Mouse (Mus musculus): Measurements from ENCODE around the gene Cetn3. TPM values are rescaled to one million over a fixed set of nuclear protein-coding genes. Genes with fewer than 3 reads are reported as not detected.

Gene Cetn3
- polyA plus RNA-seq, 1 experiment from 2014 or later, result 244 TPM

DNA sequence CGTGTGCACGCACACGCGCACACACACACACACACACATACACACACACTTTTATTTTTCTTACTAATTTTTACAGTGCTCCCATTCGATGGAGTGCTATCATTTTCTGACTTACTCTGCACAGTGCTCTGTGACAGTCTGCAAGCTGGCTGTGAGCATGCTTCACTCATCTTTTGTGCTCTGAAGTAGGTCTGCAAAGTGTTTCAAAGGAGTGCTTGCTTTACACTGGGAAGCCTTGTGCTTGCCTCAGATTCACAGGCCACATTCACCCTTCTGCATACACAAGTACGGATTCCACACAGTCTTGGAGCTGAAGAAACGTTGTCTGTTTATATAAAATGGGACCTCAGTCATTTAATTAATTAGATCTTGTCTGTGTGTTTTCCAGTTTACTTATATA is 49.0 kb downstream of the Cetn3 start:
- Histone ChIP-seq H3K4me2 (no peak overlapping the region), H3K27ac (no peak overlapping the region), H3K9me3 (no peaks in the 10 kb centered on the region), H3K36me3 (no peaks in the 10 kb centered on the region), H3K27me3 (no peaks in the 10 kb centered on the region), H3K4me1 (replicated peaks) (peaks cover 6% of the 10 kb centered on the region), H3K4me3 (no peak overlapping the region), H3K9ac (no peak overlapping the region)
- ATAC-seq (ENCODE audit: low FRiP score), result no peak
- 84% methylated on average over 7 of the region's 7 CpGs for WGBS

DNA sequence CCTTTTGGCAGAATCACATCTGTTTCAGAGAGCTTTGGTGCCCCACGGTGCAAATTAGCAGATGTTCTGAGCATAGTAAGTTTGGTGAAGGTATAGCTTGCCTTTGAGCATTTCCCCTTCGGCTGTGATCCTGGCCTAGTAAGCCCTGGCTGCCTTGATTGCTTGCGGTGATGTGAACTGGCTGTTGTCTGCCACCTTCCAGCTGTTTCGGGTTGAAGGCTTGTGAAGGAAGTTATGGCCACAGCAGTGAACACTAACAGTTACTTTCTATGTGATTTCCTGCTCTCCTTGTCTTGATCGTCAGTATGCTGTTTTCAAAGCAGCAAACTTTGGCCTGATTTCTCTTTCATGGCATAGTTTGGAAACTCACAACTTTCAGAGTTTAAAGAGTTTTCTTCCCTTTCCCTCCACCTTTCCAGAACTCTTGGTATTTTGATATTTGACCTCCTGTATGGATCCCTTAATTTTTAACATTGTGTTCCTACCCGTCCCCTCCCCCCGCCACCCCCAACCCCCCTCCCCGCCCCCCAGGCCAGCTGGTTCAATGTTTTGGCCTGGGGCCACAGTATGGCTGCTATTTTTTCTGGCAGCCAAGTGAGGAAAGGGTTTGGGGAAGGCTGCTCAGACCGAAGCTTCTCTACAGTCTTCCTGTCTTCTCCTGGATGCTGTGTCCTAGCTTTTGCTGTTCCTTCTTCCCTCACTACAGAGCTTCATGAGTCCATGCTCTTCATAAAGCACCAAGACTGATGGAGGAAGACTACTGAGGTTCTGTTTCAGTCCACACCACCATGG is 53.7 kb downstream of the Cetn3 start:
- Histone ChIP-seq H3K4me2 (no peak overlapping the region), H3K36me3 (no peaks in the 10 kb centered on the region), H3K9me3 (no peaks in the 10 kb centered on the region), H3K4me3 (no peak overlapping the region), H3K27me3 (no peaks in the 10 kb centered on the region), H3K27ac (no peak overlapping the region), H3K4me1 (replicated peaks) (no peaks in the 10 kb centered on the region), H3K9ac (no peak overlapping the region)
- ATAC-seq (ENCODE audit: low FRiP score), result no peak
- 85% methylated on average over 9 of the region's 9 CpGs for WGBS

DNA sequence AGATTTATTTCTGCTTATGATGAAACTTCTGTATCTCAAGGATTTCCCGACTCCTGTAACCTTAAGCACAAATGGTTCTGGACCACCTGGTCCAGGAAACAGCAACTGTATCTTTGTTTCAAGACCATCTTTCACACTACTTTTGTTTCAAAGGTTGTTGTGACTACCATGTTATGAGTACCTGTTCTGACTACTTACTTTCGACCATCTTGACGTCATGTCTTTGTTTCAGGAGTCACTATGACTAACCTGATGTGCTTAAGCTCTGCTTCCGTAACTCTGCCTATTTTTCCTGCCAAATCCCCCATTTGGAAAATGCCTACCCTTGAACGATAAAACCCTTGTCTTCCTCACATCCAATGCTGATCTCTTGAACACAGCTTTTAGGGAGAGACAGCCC is 55.1 kb downstream of the Cetn3 start:
- Histone ChIP-seq H3K9ac (no peak overlapping the region), H3K4me2 (no peak overlapping the region), H3K27me3 (no peaks in the 10 kb centered on the region), H3K36me3 (no peaks in the 10 kb centered on the region), H3K4me1 (replicated peaks) (no peaks in the 10 kb centered on the region), H3K4me3 (no peak overlapping the region), H3K9me3 (no peaks in the 10 kb centered on the region), H3K27ac (no peak overlapping the region)
- WGBS, result 92% methylated on average over 5 of the region's 5 CpGs
- ATAC-seq (ENCODE audit: low FRiP score), result no peak

DNA sequence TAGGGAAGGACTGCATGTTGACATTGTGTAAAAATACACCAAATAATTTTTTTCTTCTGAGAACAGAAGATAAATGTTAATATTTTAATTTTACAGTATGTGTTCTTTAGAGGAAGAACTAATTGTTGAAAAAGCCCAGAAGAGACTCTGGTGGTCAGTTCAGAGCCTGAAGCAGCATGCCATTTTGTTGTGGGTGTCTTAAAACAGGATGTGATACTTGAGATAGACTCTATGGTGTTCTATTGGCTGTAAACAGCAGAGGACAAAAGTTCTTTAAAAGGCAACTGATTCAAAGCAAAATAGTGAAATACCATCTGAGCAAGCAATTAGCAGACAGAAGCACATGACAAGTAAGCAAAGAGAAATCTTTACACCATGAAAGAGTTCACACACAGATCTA is 56.1 kb downstream of the Cetn3 start:
- Histone ChIP-seq H3K36me3 (no peaks in the 10 kb centered on the region), H3K4me1 (replicated peaks) (no peaks in the 10 kb centered on the region), H3K9me3 (no peaks in the 10 kb centered on the region), H3K4me2 (no peak overlapping the region), H3K27ac (no peak overlapping the region), H3K9ac (no peak overlapping the region), H3K27me3 (no peaks in the 10 kb centered on the region), H3K4me3 (no peak overlapping the region)
- no peak for ATAC-seq (ENCODE audit: low FRiP score)

DNA sequence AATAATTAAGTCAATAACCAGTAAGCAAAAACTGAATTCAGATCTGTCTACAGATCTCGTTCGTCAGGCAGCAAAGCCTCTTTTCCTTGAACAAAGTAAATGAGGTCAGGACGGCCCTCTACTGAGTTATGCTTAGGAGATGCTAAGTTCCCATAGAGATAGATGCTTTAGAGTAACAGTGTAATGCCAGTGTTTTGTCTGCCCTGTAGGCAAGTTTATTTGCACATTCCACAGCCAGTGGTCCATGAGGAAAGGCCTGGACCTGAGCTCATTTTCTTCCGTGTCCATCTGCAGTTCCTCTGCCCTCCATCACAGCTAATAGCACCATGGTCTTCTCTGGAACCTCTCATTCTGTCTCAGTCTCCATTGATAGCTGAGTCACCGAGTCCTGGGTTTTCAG is 57.4 kb downstream of the Cetn3 start:
- H3K27ac ChIP-seq, result no peak overlapping the region
- no peaks in the 10 kb centered on the region for H3K36me3 ChIP-seq
- no peaks in the 10 kb centered on the region for H3K27me3 ChIP-seq
- 72% methylated on average over 5 of the region's 5 CpGs for WGBS
- no peaks in the 10 kb centered on the region for H3K4me1 ChIP-seq (replicated peaks)
- no peak for ATAC-seq (ENCODE audit: low FRiP score)
- H3K4me3 ChIP-seq, result no peak overlapping the region
- no peak overlapping the region for H3K4me2 ChIP-seq
- no peak overlapping the region for H3K9ac ChIP-seq
- H3K9me3 ChIP-seq, result no peaks in the 10 kb centered on the region

DNA sequence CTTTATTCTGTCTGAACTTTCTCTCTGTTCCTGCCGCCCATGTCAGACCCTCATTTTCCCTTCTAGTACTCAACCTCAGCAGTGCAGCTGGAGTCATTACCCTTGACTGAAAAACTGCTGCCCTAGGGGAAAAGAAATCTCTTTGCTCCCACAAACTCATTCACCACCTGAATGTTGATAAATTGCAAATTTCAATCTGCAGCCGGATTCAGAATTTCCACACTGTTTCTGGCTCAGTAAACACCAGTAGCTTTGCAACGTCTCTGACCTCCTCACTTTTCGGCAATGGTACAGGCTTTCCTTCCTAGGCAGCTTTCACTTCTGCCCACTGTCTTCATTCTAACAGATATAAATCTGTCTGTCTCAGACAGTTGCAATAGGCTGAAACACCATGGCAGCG is 57.8 kb downstream of the Cetn3 start:
- no peaks in the 10 kb centered on the region for H3K36me3 ChIP-seq
- 67% methylated on average over 5 of the region's 5 CpGs for WGBS
- H3K4me3 ChIP-seq, result no peak overlapping the region
- no peak overlapping the region for H3K4me2 ChIP-seq
- no peak overlapping the region for H3K27ac ChIP-seq
- H3K27me3 ChIP-seq, result no peaks in the 10 kb centered on the region
- no peak overlapping the region for H3K9ac ChIP-seq
- ATAC-seq (ENCODE audit: low FRiP score), result no peak
- H3K9me3 ChIP-seq, result no peaks in the 10 kb centered on the region
- H3K4me1 ChIP-seq (replicated peaks), result no peaks in the 10 kb centered on the region

DNA sequence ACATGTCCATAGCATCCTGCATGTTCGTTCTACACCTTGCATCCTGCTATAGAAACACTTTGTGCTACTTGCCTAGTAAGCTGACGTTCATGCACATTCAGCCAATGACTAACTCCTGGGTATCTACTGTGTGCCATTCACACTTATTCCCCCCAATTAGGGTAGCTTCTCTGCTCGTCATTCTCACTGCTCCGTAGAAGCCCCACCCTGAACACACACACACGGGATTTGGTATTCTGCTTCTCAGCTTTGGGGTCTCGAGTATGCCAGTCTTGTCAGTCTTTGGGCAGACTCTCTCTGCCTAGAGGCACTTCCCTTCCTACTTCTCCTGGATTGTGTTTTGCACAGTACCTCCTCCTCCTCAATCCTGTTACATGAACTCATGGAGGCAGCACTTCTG is 59.4 kb downstream of the Cetn3 start:
- no peak overlapping the region for H3K4me3 ChIP-seq
- no peaks in the 10 kb centered on the region for H3K36me3 ChIP-seq
- H3K9ac ChIP-seq, result no peak overlapping the region
- no peak overlapping the region for H3K27ac ChIP-seq
- H3K4me1 ChIP-seq (replicated peaks), result no peaks in the 10 kb centered on the region
- ATAC-seq (ENCODE audit: low FRiP score), result no peak
- H3K4me2 ChIP-seq, result no peak overlapping the region
- H3K27me3 ChIP-seq, result no peaks in the 10 kb centered on the region
- H3K9me3 ChIP-seq, result no peaks in the 10 kb centered on the region
- 84% methylated on average over 6 of the region's 6 CpGs for WGBS

Other genes with a start within 250 kb of the Cetn3 start
- gene Adgrv1, start 149.9 kb upstream of the Cetn3 start, polyA plus RNA-seq (2015; fragmentation: Nextera tagmentation; extraction: Ambion mirVana), result 19.1 and 22.0 TPM in 2 replicates
- 19.5 and 20.8 TPM in 2 replicates for gene Lysmd3, start 125.4 kb upstream of the Cetn3 start, polyA plus RNA-seq (2015; fragmentation: Nextera tagmentation; extraction: Ambion mirVana)
- gene Polr3g, start 72.1 kb upstream of the Cetn3 start, polyA plus RNA-seq (2015; fragmentation: Nextera tagmentation; extraction: Ambion mirVana), result 4.2 and 6.2 TPM in 2 replicates
- 24.0 and 25.6 TPM in 2 replicates for gene Mblac2, start 71.7 kb upstream of the Cetn3 start, polyA plus RNA-seq (2015; fragmentation: Nextera tagmentation; extraction: Ambion mirVana)